Mouse (Mus musculus) right cerebral cortex, postnatal 10 days (tissue): ENCODE results near the gene Sprr4.
"Not testable (repeated sequence)": the region's sequence is repeated elsewhere in the genome, so short reads cannot be mapped to it uniquely, and the experiment has no call there.

Experiments used
- DNase-seq, 2 experiments: peaks; one replicate each; pipeline ENCODE4 v3.0.0; 2021; ENCODE audit warnings: low spot score in 2 of 2

The Sprr4 gene

GRCm38 (mm10) chr3:92500393-92500792 lies at the start of gene Sprr4:
TSS of gene Sprr4 (minus strand) at chr3:92500493.
- no peak for DNase-seq

GRCm38 (mm10) chr3:92534411-92534810 lies 34.1 kb upstream of the Sprr4 start, which contains the start of gene 2310046K23Rik:
TSS of gene 2310046K23Rik (minus strand) at chr3:92534511.
- no peak for DNase-seq

DNA sequence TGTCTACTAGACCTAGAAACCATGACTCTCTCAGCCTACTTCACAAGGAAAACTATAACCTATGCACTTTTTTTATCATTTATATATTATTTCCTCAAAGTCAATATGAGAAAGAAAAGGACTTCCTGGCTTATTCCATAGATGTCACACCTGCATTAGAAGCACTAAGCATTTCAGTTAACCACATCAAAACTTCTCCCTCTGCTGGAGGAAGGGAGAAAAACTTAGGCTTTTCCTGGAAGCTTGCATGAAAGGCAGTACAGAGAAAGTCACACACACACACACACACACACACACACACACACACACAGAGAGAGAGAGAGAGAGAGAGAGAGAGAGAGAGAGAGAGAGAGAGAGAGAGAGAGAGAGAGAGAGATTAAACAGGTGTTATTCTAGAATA lies 12.0 kb upstream of the Sprr4 start:
- no peak for DNase-seq

DNA sequence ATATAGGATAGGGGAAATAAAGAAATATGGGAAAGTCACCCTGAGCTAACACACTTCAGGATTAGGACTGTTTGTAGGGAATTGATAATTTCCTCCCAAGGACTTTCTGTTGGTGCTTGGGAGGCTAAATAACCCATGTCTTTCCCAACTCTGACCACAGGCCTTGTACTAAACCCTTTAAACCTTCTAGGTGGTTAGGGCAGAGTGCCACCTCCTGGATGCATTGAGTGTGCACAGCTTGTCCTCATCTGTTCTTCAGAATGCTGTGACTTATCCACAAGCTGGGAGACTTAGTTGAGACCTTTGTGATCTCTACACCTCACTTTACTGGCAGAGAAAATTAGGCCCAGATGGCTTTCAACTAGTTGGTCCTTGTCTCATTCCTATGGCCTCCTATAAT lies 10.5 kb upstream of the Sprr4 start:
- peak in 1 of 2 experiments; percentile 34 for DNase-seq

GRCm38 (mm10) chr3:92508185-92508584 lies 7.9 kb upstream of the Sprr4 start:
- DNase-seq: no peak

- no peak for DNase-seq
Observed at GRCm38 (mm10) chr3:92503528-92503927, 3.2 kb upstream of the Sprr4 start.

- DNase-seq: not testable (repeated sequence)
Observed at GRCm38 (mm10) chr3:92490262-92490661, 10.0 kb downstream of the Sprr4 start.

- DNase-seq: no peak
Observed at GRCm38 (mm10) chr3:92486307-92486706, 14.0 kb downstream of the Sprr4 start.

DNA sequence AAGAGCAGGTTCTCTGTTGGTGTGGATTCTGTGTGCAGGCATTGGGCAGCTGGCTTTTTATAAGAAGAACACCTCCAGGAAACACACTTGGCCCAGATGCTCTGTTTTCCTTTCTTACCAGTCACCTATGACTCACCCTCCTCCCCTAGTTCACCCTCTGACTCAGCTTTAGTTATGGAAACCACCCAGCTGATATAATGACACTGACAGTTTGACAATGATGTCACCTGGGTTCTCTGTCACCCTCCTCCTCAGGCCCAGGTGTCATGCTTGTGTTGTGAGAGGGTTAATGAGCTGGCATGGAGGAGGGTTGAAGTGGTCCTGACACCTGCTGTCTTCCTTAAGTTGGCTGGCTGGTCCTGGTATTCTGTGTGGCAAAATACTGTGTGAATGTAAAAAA lies 14.4 kb downstream of the Sprr4 start, which contains the start of gene Sprr1a:
TSS of gene Sprr1a (minus strand) at position 33 of the 400 bp plus-strand sequence.
- DNase-seq: no peak

DNA sequence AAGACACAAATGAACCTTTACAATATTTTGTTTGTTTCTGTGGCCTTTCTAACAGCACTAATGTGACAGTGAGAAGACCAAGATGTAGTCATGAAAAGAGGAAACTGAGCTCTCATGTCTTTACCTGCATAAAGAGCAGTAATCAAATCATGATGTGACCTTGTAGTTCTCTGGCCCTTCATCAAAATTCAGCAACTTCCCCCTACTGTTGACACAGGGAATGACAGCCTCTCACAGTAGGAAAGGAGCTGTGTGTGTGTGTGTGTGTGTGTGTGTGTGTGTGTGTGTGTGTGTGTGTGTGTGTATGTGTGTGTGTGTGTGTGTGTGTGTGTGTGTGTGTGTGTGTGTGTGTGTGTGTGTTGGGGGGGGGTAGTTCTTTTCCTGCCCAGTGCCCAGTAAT lies 19.0 kb downstream of the Sprr4 start:
- DNase-seq: not testable (repeated sequence)

- DNase-seq: no peak
Observed at GRCm38 (mm10) chr3:92470111-92470510, 30.2 kb downstream of the Sprr4 start.

DNA sequence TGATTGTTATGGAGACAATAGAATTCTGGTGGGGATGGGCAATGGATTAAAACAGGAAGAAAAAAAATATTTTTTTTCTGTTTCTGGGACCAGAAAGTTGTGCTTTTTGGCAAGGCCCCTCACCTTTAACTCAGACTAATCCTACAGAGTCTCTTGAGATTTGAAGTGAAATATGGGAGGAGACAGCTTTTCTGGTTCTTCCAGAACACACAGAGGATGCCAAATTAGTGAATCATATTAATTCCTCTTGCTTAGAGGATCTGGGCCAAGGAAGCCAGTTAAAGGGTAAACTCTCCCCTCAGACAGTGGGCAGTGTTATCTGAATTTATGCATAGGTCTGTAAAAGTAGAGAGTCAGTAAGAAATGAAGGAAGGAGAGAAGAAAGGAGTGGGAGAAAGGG lies 32.9 kb downstream of the Sprr4 start:
- no peak for DNase-seq

DNA sequence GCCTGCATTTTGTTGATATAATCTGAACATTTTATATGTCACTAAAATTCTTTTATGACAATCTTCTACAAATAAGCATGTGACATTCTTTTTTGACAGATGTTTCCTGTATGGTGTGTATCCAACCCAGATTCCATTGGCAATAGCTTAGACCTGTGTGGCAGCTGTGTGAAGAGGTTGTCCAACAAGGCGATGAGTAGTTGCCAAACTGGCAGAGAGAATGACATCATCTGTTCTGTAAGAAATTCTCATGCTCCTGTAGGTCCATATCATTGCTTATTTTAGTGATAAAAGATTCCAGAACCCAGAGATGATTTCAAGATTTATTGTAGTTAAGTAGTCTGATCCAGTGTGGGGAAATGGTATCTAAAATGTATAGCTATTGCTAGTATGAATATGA lies 33.7 kb downstream of the Sprr4 start:
- DNase-seq: no peak

- DNase-seq: no peak
Observed at GRCm38 (mm10) chr3:92458620-92459019, 41.7 kb downstream of the Sprr4 start, which contains the start of gene Sprr3. TSS of gene Sprr3 (minus strand) at chr3:92458720.

DNA sequence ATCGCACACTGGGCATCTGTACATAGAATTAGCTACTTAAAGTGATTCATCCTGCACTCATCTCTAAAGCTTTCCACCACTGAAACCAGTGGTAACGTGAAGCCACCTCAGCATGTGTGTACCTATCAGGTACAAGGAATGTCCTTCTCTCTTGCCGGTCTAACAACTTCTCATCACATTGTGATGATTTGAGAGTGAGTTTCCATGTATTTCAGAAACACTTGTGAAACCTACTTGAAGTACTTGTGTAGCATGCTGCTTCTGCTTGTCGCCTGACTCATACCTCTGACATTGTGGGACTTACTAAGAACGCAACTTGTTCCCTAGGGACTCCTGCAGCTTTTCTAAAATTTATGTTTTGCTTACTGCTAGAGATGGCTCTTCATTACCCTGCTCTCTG lies 45.1 kb downstream of the Sprr4 start:
- DNase-seq: no peak
